Mouse (Mus musculus) ES-Bruce4 (cell line): ENCODE data around the gene Pnpla8. TPM values are rescaled to one million over a fixed set of nuclear protein-coding genes. Genes with fewer than 3 reads are reported as not detected.

Source experiments
- H3K27ac ChIP-seq: 2 replicates; pipeline ENCODE4 v1.5.1; 2012; ENCODE audit warnings: low read length, inconsistent platforms; ENCODE audit not compliant: insufficient read depth
- H3K27me3 ChIP-seq: 2 replicates; pipeline ENCODE4 v1.6.1; 2012; ENCODE audit warnings: mild to moderate bottlenecking, low read length, inconsistent platforms; ENCODE audit not compliant: control insufficient read depth, poor library complexity, insufficient read depth, severe bottlenecking
- H3K36me3 ChIP-seq: 2 replicates; pipeline ENCODE4 v1.6.1; 2012; ENCODE audit warnings: inconsistent platforms, mild to moderate bottlenecking, low read length, moderate library complexity; ENCODE audit not compliant: control insufficient read depth, poor library complexity, insufficient read depth, severe bottlenecking
- H3K4me1 ChIP-seq: one replicate; pipeline ENCODE4 v1.8.1; 2011; ENCODE audit warnings: low read length; ENCODE audit not compliant: control insufficient read depth, insufficient read depth
- H3K4me3 ChIP-seq: 2 replicates; pipeline ENCODE4 v1.5.1; 2011; ENCODE audit warnings: low read depth, mild to moderate bottlenecking, low read length
- H3K9ac ChIP-seq: 2 replicates; pipeline ENCODE4 v1.6.1; 2012; ENCODE audit warnings: low read depth, mild to moderate bottlenecking, inconsistent platforms; ENCODE audit not compliant: poor library complexity, severe bottlenecking
- H3K9me3 ChIP-seq: replicated peaks from 2 replicates; pipeline ENCODE4 v1.6.1; 2012; ENCODE audit warnings: mild to moderate bottlenecking, low read length, inconsistent platforms; ENCODE audit not compliant: control insufficient read depth, poor library complexity, insufficient read depth, severe bottlenecking
- CTCF ChIP-seq: IDR thresholded peaks from one replicate; pipeline ENCODE4 v1.8.1; 2011; ENCODE audit warnings: low read depth, low read length
- EP300 ChIP-seq: IDR thresholded peaks from 2 replicates; pipeline ENCODE4 v1.6.1; 2011; ENCODE audit warnings: low read depth, low read length; ENCODE audit not compliant: insufficient read depth
- POLR2A ChIP-seq: IDR thresholded peaks from one replicate; pipeline ENCODE4 v1.8.1; 2011; ENCODE audit warnings: low read length; ENCODE audit not compliant: insufficient read depth
- polyA plus RNA-seq: library from polyadenylated mRNA; stranded (reverse); fragments of >200 nt; gene quantifications from 2 replicates; pipeline ENCODE4 v1.2.4, GENCODE M21; 2011; ENCODE audit warnings: low read depth; ENCODE audit not compliant: missing spikeins, insufficient read depth, insufficient read length

The Pnpla8 gene
- polyA plus RNA-seq, 1 experiment: 69.5 TPM

- H3K4me1 ChIP-seq: no peaks in the 10 kb centered on the region
- TF ChIP-seq POLR2A (no peak), CTCF (no peak), EP300 (no peak)
- H3K9ac ChIP-seq: no peak overlapping the region
- H3K36me3 ChIP-seq: no peaks in the 10 kb centered on the region
- no peaks in the 10 kb centered on the region for H3K27me3 ChIP-seq
- no peak overlapping the region for H3K27ac ChIP-seq
- no peak overlapping the region for H3K4me3 ChIP-seq
- H3K9me3 ChIP-seq: no peaks in the 10 kb centered on the region
Measured at GRCm38 (mm10) chr12:44355116-44355515, 133.9 kb downstream of the Pnpla8 start.

- Histone ChIP-seq H3K9me3 (no peaks in the 10 kb centered on the region), H3K27me3 (no peaks in the 10 kb centered on the region), H3K4me3 (no peak overlapping the region), H3K4me1 (no peaks in the 10 kb centered on the region), H3K27ac (no peak overlapping the region), H3K9ac (no peak overlapping the region), H3K36me3 (no peaks in the 10 kb centered on the region)
- no peak for TF ChIP-seq EP300
- TF ChIP-seq POLR2A: no peak
- TF ChIP-seq CTCF: no peak
Measured at GRCm38 (mm10) chr12:44357460-44357859, 136.3 kb downstream of the Pnpla8 start.

- Histone ChIP-seq H3K9me3 (no peaks in the 10 kb centered on the region), H3K9ac (no peak overlapping the region), H3K4me3 (no peak overlapping the region), H3K27me3 (no peaks in the 10 kb centered on the region), H3K4me1 (no peaks in the 10 kb centered on the region), H3K36me3 (no peaks in the 10 kb centered on the region), H3K27ac (no peak overlapping the region)
- TF ChIP-seq CTCF (no peak), POLR2A (no peak), EP300 (no peak)
Measured at GRCm38 (mm10) chr12:44357881-44358280, 136.7 kb downstream of the Pnpla8 start.

GRCm38 (mm10) chr12:44371076-44371710 lies 150.0 kb downstream of the Pnpla8 start:
- no peak overlapping the region for H3K4me3 ChIP-seq
- H3K27ac ChIP-seq: no peak overlapping the region
- H3K27me3 ChIP-seq: no peaks in the 10 kb centered on the region
- H3K9me3 ChIP-seq: no peaks in the 10 kb centered on the region
- H3K9ac ChIP-seq: no peak overlapping the region
- H3K4me1 ChIP-seq: no peaks in the 10 kb centered on the region
- H3K36me3 ChIP-seq: no peaks in the 10 kb centered on the region
- TF ChIP-seq POLR2A: no peak
- TF ChIP-seq CTCF: no peak
- no peak for TF ChIP-seq EP300

Other genes with a start within 250 kb of the Pnpla8 start
- gene Dnajb9, start 11.0 kb upstream of the Pnpla8 start, polyA plus RNA-seq: 14.2 and 14.3 TPM in 2 replicates
- 2.3 and 2.7 TPM in 2 replicates for gene Nrcam, start 107.5 kb downstream of the Pnpla8 start, polyA plus RNA-seq